Mouse (Mus musculus): Measurements from ENCODE around the gene Galnt17. TPM values are rescaled to one million over a fixed set of nuclear protein-coding genes. Genes with fewer than 3 reads are reported as not detected.
A peak's percentile ranks its signal among the peaks of the same experiment; 100 is the strongest.

Gene Galnt17
- polyA plus RNA-seq, 1 experiment from 2014 or later: 1.0 TPM

DNA sequence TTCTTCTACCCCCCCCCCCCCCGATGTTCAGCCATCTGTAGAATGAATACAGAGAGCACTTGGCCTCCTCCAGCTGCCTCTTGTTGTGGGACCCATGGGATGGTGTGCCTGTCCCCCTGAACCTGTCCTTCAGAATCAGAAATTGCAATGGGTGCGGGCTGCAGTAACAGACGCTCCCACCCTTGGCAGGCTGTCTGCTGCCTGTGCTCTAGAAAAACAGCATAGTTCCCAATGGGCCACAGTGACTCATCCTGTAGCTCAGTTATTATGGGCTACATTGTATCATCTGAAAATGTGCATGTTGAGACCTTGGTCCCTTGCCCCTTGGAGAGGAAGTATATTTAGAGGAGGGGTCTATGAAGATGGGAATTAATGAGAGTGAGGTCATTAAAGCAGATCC lies 283.8 kb downstream of the Galnt17 start:
- Histone ChIP-seq H3K9me3 (replicated peaks) (no peaks in the 10 kb centered on the region), H3K27ac (no peak overlapping the region), H3K27me3 (ENCODE audit: low read depth, poor library complexity, severe bottlenecking) (no peaks in the 10 kb centered on the region), H3K4me3 (no peak overlapping the region), H3K36me3 (no peaks in the 10 kb centered on the region), H3K4me1 (no peaks in the 10 kb centered on the region)
- 81% methylated on average over 3 of the region's 3 CpGs for WGBS
- no peak for DNase-seq (ENCODE audit: low spot score)

DNA sequence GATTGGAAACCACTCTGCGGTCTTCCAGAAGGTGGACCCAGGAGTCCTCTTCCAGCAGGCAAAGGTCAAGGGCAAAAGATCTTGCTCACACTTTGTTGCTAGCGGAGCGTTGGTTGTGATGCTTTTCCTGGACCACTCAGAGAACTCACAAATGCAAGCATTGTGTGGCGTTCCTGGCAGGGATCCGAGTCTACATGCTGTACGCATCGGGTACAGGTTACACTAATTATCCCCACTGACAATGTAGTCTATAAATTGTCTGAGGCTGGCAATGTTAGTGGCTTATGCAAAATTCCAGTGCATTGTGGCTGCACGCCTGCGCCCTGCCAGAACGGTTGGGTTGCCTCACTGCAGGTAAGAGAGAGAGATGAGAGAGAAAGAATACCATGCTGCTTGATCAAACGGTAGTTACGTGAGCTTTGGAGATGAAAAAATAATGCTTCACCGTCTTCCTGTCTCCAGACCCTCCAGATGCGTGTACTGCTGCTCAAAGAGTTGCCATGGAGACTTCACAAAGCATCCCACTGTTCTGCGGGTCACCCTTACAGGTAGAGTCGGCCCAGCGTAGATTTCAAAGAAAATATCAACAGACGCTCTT lies 285.8 kb downstream of the Galnt17 start:
- Histone ChIP-seq H3K4me3 (no peak overlapping the region), H3K9me3 (replicated peaks) (no peaks in the 10 kb centered on the region), H3K4me1 (no peaks in the 10 kb centered on the region), H3K27me3 (ENCODE audit: low read depth, poor library complexity, severe bottlenecking) (no peaks in the 10 kb centered on the region), H3K36me3 (no peaks in the 10 kb centered on the region), H3K27ac (no peak overlapping the region)
- no peak for DNase-seq (ENCODE audit: low spot score)
- 90% methylated on average over 18 of the region's 18 CpGs for WGBS

DNA sequence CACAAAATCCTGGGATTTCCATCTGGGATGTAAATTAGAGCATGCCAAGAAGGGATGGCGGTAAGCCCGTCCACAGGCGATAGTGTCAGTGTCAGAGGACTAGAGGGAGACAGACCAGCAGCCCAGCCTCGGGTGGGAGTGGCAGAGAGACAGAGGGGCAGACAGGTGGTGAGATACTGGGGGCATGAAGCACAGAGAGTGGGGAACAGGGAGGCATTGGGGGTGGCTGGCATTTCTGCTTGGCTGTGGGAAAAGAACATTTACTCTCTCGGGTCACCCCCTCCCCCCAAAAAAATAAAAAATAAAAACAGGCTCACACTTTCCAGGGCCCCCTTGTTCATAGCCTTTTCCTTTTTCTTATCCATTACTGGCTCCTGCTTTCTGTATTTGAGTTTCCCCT lies 287.4 kb downstream of the Galnt17 start:
- WGBS: 86% methylated on average over 5 of the region's 5 CpGs
- Histone ChIP-seq H3K4me3 (no peak overlapping the region), H3K27me3 (ENCODE audit: low read depth, poor library complexity, severe bottlenecking) (no peaks in the 10 kb centered on the region), H3K9me3 (replicated peaks) (no peaks in the 10 kb centered on the region), H3K4me1 (no peaks in the 10 kb centered on the region), H3K27ac (no peak overlapping the region), H3K36me3 (no peaks in the 10 kb centered on the region)
- no peak for DNase-seq (ENCODE audit: low spot score)

DNA sequence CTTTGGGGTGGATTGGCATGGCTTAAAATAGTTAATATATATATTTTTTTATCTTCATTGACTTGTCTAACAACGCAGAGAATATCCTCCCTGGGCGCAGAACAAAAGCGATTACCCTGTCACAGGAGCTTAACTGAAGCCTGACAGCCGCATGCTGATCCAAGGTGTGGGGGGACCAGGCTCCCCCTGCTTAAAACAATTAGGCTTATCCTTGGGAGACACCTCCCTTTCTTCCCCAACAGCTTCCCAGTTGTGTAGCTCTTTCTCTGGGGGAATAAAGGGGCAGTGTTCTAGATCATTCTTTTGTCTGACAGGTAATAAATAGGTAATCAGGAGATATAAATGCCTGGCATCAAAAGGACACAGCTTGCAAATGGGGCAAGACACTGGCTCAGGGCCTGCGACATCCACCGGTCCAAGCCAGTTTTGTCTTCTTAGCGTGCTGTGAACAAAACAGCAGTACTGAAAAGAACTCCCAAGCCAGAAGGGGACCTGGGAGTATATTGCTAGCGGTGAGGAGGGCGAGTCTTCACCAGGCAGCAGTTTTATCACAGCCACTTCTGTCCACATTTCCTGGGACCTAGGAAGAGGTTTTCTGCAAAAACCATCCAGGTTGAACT lies 288.8 kb downstream of the Galnt17 start:
- Histone ChIP-seq H3K27me3 (ENCODE audit: low read depth, poor library complexity, severe bottlenecking) (no peaks in the 10 kb centered on the region), H3K27ac (no peak overlapping the region), H3K4me1 (no peaks in the 10 kb centered on the region), H3K36me3 (no peaks in the 10 kb centered on the region), H3K9me3 (replicated peaks) (no peaks in the 10 kb centered on the region), H3K4me3 (no peak overlapping the region)
- no peak for DNase-seq (ENCODE audit: low spot score)
- WGBS: 61% methylated on average over 9 of the region's 9 CpGs

DNA sequence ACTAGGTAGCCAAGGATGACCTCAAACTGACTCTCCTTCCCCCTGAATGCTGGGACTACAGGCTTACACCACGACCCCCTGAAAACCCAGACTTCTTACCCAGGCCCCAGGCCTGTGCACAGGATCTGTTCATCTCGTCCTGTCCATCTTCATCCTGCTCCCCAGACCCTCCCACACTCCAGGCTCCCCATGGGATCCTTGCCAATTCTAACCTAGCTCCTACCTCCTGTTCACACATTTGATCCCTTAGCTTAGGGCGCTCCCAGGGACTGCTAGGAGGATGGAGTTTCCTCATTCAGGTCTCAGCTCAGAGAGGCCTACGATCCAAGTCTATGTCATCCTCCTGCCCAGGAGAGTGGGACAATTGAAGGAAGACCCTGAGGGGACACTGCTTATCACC lies 292.2 kb downstream of the Galnt17 start:
- 83% methylated on average over 4 of the region's 4 CpGs for WGBS
- Histone ChIP-seq H3K9me3 (replicated peaks) (no peaks in the 10 kb centered on the region), H3K27me3 (ENCODE audit: low read depth, poor library complexity, severe bottlenecking) (no peaks in the 10 kb centered on the region), H3K36me3 (no peaks in the 10 kb centered on the region), H3K4me3 (no peak overlapping the region), H3K27ac (no peak overlapping the region), H3K4me1 (no peaks in the 10 kb centered on the region)
- DNase-seq (ENCODE audit: low spot score): no peak

DNA sequence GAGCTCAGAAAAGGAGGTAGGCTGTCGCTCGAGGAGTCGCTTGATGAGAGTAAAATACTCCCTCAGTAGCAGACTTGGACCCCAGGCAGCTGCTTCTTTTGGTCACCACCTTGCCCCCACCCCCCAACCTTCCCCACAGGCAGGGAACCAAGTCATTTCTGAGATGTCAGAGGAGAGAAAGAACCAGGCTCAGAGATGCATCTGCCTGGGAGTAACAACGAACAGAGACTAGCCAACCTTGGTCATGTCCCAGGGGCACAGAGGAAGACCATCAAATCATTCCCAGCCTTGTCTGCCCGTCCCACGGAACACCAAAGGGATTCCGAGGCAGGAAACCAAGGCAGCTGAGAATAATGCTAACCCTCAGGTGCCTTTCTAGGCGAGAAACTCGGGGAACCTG lies 293.0 kb downstream of the Galnt17 start:
- H3K27me3 ChIP-seq (ENCODE audit: low read depth, poor library complexity, severe bottlenecking): no peaks in the 10 kb centered on the region
- H3K4me3 ChIP-seq: no peak overlapping the region
- no peak overlapping the region for H3K27ac ChIP-seq
- WGBS: 80% methylated on average over 9 of the region's 9 CpGs
- no peaks in the 10 kb centered on the region for H3K4me1 ChIP-seq
- H3K9me3 ChIP-seq (replicated peaks): no peaks in the 10 kb centered on the region
- H3K36me3 ChIP-seq: no peaks in the 10 kb centered on the region
- no peak for DNase-seq (ENCODE audit: low spot score)

DNA sequence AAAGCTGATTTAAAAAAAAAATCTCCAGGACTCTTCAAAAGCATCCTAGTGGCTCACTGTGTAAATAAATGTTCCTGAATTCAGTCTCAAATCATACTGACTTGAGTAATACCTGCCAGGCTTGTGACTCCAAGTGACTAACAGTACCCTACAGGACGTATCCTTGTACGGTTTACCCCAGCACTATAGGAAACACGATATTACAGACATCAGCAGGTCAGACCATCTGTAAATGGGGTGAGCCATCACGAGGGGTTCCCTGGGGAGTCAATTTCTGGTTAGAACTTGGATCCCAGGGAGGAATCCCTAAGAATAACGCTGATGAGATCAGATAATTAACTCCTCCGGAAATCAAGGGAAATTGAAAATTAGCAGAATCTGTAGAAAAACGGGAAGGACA lies 294.5 kb downstream of the Galnt17 start:
- no peak overlapping the region for H3K4me3 ChIP-seq
- WGBS: 92% methylated on average over 7 of the region's 7 CpGs

DNA sequence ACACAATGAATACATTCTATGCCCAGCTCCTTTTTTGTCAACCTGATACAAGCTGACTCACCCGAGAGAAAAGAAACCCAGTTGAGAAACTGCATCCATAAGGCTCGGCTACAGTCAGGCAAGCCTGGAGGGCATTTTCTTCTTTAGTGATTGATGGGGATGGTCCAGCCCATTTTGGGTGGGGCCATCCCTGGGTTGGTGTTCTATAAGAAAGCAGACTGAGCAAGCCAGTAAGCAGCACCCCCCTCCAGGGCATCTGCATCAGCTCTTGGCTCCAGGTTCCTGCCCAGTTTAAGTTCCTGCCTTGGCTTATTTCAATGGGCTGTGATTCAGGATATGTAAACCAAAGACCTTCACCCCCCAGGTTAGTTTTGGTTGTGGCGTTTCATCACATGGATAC lies 295.2 kb downstream of the Galnt17 start:
- no peak overlapping the region for H3K4me3 ChIP-seq
- no peak overlapping the region for H3K27ac ChIP-seq
- no peaks in the 10 kb centered on the region for H3K4me1 ChIP-seq
- no peaks in the 10 kb centered on the region for H3K36me3 ChIP-seq
- H3K9me3 ChIP-seq (replicated peaks): no peaks in the 10 kb centered on the region
- no peak for DNase-seq (ENCODE audit: low spot score)
- 75% methylated on average over 3 of the region's 3 CpGs for WGBS
- no peaks in the 10 kb centered on the region for H3K27me3 ChIP-seq (ENCODE audit: low read depth, poor library complexity, severe bottlenecking)

More for the DNA sequence above, 294.5 kb downstream of the Galnt17 start:
- H3K4me1 ChIP-seq: no peaks in the 10 kb centered on the region
- no peaks in the 10 kb centered on the region for H3K27me3 ChIP-seq (ENCODE audit: low read depth, poor library complexity, severe bottlenecking)
- no peaks in the 10 kb centered on the region for H3K36me3 ChIP-seq
- no peak overlapping the region for H3K27ac ChIP-seq
- no peak for DNase-seq (ENCODE audit: low spot score)
- H3K9me3 ChIP-seq (replicated peaks): no peaks in the 10 kb centered on the region

DNA sequence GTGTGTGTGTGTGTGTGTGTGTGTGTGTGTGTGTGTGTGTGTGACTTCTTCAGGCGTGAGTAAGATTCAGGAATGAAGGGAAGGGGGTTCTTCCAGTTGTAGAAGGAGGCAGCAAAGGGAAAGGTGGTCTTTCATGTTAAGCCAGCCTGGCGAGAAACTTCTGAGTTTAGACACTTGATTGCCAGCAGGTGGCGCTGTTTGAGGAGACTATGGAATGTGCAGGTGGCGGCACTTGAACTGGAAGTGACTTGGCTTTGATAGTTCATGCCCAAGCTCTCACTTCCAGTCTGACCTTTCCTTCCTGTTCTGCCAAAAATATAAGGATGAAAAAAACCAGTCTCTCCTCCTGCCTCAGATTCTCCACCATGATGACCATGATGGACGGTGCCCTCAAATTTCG lies 298.8 kb downstream of the Galnt17 start:
- Histone ChIP-seq H3K4me1 (no peaks in the 10 kb centered on the region), H3K36me3 (no peaks in the 10 kb centered on the region), H3K27me3 (ENCODE audit: low read depth, poor library complexity, severe bottlenecking) (no peaks in the 10 kb centered on the region), H3K27ac (no peak overlapping the region), H3K4me3 (no peak overlapping the region), H3K9me3 (replicated peaks) (no peaks in the 10 kb centered on the region)
- 56% methylated on average over 6 of the region's 6 CpGs for WGBS
- DNase-seq (ENCODE audit: low spot score): peak; percentile 74

DNA sequence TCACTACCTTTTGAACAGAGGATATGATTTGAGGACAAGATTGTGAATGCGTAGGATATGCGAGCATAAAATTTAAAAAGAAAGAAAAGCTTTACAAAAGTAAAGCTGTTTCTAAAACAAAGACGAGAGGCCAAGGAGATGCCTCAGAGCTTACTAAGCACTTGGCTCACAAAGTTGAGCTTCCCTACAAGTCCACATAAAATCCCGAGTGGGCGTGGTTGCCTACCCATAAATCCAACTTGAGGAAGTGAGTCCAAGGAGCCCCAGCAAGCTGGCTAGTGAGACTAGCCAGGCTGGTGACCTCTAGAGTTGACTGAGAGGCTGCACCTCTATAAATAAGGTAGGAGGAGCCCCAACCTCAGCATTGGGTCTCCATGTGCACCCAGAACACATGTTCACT lies 299.8 kb downstream of the Galnt17 start:
- 92% methylated on average over 5 of the region's 5 CpGs for WGBS
- H3K27ac ChIP-seq: no peak overlapping the region
- no peaks in the 10 kb centered on the region for H3K36me3 ChIP-seq
- H3K4me1 ChIP-seq: no peaks in the 10 kb centered on the region
- no peaks in the 10 kb centered on the region for H3K9me3 ChIP-seq (replicated peaks)
- no peaks in the 10 kb centered on the region for H3K27me3 ChIP-seq (ENCODE audit: low read depth, poor library complexity, severe bottlenecking)
- no peak overlapping the region for H3K4me3 ChIP-seq
- no peak for DNase-seq (ENCODE audit: low spot score)

DNA sequence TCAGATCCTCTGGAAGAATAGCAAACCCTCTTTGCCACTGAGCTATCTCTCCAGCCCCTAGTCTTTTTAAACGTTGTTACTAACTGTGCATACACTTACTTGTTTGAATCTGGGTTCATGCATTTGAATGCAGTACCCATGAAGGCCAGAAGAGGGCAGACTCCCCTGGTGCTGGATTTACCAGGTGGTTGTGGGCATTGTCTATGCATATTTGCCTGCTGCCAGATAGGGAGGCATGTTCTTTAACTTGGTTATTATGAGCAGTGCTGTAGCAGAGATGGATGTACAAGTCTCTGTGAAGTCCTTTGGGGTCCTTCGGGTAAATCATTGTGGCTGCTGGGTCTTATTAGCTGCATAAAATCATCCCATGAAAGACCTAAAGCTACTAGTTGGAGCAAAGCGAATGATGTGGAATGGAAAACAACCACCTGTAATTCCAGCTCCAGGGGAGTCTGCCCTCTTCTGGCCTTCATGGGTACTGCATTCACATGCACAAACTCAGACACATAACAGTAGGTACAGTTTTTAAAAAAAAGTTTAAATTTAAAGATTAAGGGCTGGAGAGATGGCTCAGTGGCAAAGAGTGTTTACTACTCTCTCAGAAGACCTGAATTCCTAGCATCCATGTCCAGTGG lies 300.3 kb downstream of the Galnt17 start:
- 73% methylated on average over 3 of the region's 3 CpGs for WGBS
- no peaks in the 10 kb centered on the region for H3K9me3 ChIP-seq (replicated peaks)
- H3K36me3 ChIP-seq: no peaks in the 10 kb centered on the region
- H3K4me1 ChIP-seq: no peaks in the 10 kb centered on the region
- no peak overlapping the region for H3K27ac ChIP-seq
- no peaks in the 10 kb centered on the region for H3K27me3 ChIP-seq (ENCODE audit: low read depth, poor library complexity, severe bottlenecking)
- no peak overlapping the region for H3K4me3 ChIP-seq
- peak; percentile 58 for DNase-seq (ENCODE audit: low spot score)

DNA sequence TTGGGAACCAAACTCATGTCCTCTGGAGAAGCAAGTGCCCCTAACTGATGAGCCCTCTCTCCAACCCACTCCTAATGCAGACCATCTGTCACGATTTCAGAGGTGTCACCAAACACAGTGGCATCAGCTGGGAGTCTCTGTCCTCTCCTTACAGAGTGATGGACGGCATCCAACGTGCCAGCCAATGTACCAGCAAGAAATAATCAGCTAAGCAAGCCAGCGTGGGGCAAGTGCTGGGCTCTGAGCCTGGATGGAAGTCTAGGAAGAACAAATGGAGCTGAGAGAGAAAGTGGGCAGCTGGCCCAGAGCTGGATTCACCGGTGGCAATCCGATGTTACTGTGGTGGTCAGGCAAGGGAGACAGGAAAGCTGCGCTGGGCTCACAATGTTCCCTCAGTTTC lies 301.1 kb downstream of the Galnt17 start:
- Histone ChIP-seq H3K27me3 (ENCODE audit: low read depth, poor library complexity, severe bottlenecking) (no peaks in the 10 kb centered on the region), H3K36me3 (no peaks in the 10 kb centered on the region), H3K4me1 (no peaks in the 10 kb centered on the region), H3K27ac (no peak overlapping the region), H3K9me3 (replicated peaks) (no peaks in the 10 kb centered on the region), H3K4me3 (no peak overlapping the region)
- 81% methylated on average over 7 of the region's 7 CpGs for WGBS
- no peak for DNase-seq (ENCODE audit: low spot score)

DNA sequence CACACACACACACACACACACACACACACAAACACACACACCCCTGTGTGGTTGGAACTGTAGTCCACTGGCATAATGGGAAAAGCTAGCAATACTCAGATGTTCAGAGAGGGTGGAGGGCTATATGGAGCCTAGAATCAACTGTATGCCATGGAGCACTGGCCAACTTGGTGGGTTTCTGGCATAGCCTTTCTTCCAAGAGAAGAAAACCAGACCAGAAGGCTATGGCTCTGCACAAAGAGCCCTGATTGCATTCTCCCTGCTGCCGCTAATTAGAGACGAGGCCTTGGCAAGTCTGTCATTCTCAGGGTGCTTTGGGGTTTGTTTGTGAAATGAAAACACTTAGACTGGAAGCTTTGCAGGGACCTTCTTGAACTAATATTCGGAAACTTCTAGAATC lies 301.8 kb downstream of the Galnt17 start:
- DNase-seq (ENCODE audit: low spot score): no peak
- Histone ChIP-seq H3K36me3 (no peaks in the 10 kb centered on the region), H3K4me3 (no peak overlapping the region), H3K27me3 (ENCODE audit: low read depth, poor library complexity, severe bottlenecking) (no peaks in the 10 kb centered on the region), H3K9me3 (replicated peaks) (no peaks in the 10 kb centered on the region), H3K4me1 (no peaks in the 10 kb centered on the region), H3K27ac (no peak overlapping the region)
- 85% methylated on average over 3 of the region's 3 CpGs for WGBS
